Mouse (Mus musculus) forebrain, postnatal 0 days (tissue): Measurements from ENCODE around the gene Matn3. TPM values are rescaled to one million over a fixed set of nuclear protein-coding genes. Genes with fewer than 3 reads are reported as not detected.

Source experiments
- ATAC-seq: fragments of 200-750 bp; cut with Nextera tagmentation; 2 replicates; pipeline ENCODE4 v1.8.0; 2017; ENCODE audit warnings: mild to moderate bottlenecking, moderate library complexity
- DNase-seq: peaks from one replicate; pipeline ENCODE4 v3.0.0-alpha.2; 2015
- H3K27ac ChIP-seq: fragments of 300-500 bp; sonication (generic); 2 replicates; pipeline ENCODE4 v1.5.1; 2014; ENCODE audit warnings: low read depth, mild to moderate bottlenecking, antibody characterized with exemption, low read length, moderate library complexity, mixed read lengths
- H3K27me3 ChIP-seq: fragments of 300-500 bp; sonication (generic); 2 replicates; pipeline ENCODE4 v1.6.1; 2014; ENCODE audit warnings: mild to moderate bottlenecking, low read length, mixed read lengths; ENCODE audit not compliant: insufficient read depth
- H3K36me3 ChIP-seq: fragments of 300-500 bp; sonication (generic); 2 replicates; pipeline ENCODE4 v1.6.1; 2014; ENCODE audit warnings: mild to moderate bottlenecking, moderate library complexity; ENCODE audit not compliant: insufficient read depth
- H3K4me1 ChIP-seq: fragments of 300-500 bp; sonication (generic); 2 replicates; pipeline ENCODE4 v1.6.1; 2014; ENCODE audit warnings: antibody characterized with exemption; ENCODE audit not compliant: insufficient read depth
- H3K4me2 ChIP-seq: fragments of 300-500 bp; sonication (generic); 2 replicates; pipeline ENCODE4 v1.6.1; 2014; ENCODE audit warnings: low read depth, mild to moderate bottlenecking, moderate library complexity
- H3K4me3 ChIP-seq: fragments of 300-500 bp; sonication (generic); 2 replicates; pipeline ENCODE4 v1.5.1; 2014; ENCODE audit warnings: low read depth, low read length, mixed read lengths
- H3K9ac ChIP-seq: fragments of 300-500 bp; sonication (generic); 2 replicates; pipeline ENCODE4 v1.6.1; 2014; ENCODE audit warnings: mild to moderate bottlenecking
- H3K9me3 ChIP-seq: fragments of 300-500 bp; sonication (generic); 2 replicates; pipeline ENCODE4 v1.6.1; 2016; ENCODE audit warnings: low read length
- CTCF ChIP-seq: sonication (generic); IDR thresholded peaks from 2 replicates; pipeline ENCODE4 v1.5.1; 2016; ENCODE audit warnings: antibody characterized with exemption, control low read depth, low read depth
- WGBS: fragments of 180-500 bp; shearing (Covaris S2); extraction: QIAGEN DNeasy Blood & Tissue Kit; methylation state at CpG from one replicate; pipeline ENCODE4 v1.1.7; 2014; 5-methylcytosine and 5-hydroxymethylcytosine counted together
- polyA plus RNA-seq: library from polyadenylated mRNA; unstranded; fragments of >200 nt; fragmentation: Nextera tagmentation; extraction: Ambion mirVana; gene quantifications from 2 replicates; pipeline ENCODE4 v1.2.1, GENCODE M21; 2015
- total RNA-seq: library from RNA; depleted of rRNA; stranded (reverse); fragments of >200 nt; gene quantifications from 2 replicates; pipeline ENCODE4 v1.2.3, GENCODE M21; 2014

Gene Matn3
- total and polyA plus RNA-seq, 2 experiments from 2014 or later: 0.15 to 0.57 TPM

- peak overlapping the region; percentile 95 for H3K9ac ChIP-seq
- no peaks in the 10 kb centered on the region for H3K27me3 ChIP-seq
- peak overlapping the region; percentile 57 for H3K4me2 ChIP-seq
- TF ChIP-seq CTCF: no peak
- H3K4me3 ChIP-seq: peak overlapping the region; percentile 92
- peak; percentile 58 for DNase-seq
- H3K4me1 ChIP-seq: peaks cover 18% of the 10 kb centered on the region
- no peak for ATAC-seq
- H3K36me3 ChIP-seq: peaks cover 5% of the 10 kb centered on the region; the same call in 1 of the 2 replicates
- WGBS: 3% methylated on average over 30 of the region's 30 CpGs
- no peaks in the 10 kb centered on the region for H3K9me3 ChIP-seq
- H3K27ac ChIP-seq: peak overlapping the region; percentile 93
These were observed 25.2 kb upstream of the Matn3 start for GRCm38 (mm10) chr12:8922369-8923124.

DNA sequence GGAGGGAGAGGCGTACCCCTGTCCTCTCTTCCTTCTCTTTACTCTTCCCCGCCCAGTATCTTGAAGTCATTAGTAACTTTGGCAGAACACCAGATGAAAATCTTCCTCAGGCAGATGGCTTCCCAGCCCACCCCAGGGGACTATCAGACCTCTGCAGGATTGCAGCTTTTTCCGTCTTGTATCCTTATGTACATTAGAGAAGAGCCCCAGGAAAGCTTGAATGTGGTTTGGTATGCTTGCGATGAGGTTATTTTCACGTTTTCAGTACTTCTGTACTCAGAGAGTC, 24.7 kb upstream of the Matn3 start:
- Histone ChIP-seq H3K27me3 (no peaks in the 10 kb centered on the region), H3K9ac (peak overlapping the region; percentile 95), H3K27ac (peak overlapping the region; percentile 29; the same call in 1 of the 2 replicates), H3K9me3 (no peaks in the 10 kb centered on the region), H3K36me3 (peaks cover 5% of the 10 kb centered on the region), H3K4me1 (peaks cover 18% of the 10 kb centered on the region), H3K4me2 (peak overlapping the region; percentile 57), H3K4me3 (peak overlapping the region; percentile 92)
- DNase-seq: peak; percentile 17
- ATAC-seq: no peak
- no peak for TF ChIP-seq CTCF
- 17% methylated on average over 5 of the region's 5 CpGs for WGBS

GRCm38 (mm10) chr12:8923603-8924002, 24.1 kb upstream of the Matn3 start:
- H3K27me3 ChIP-seq: no peaks in the 10 kb centered on the region
- H3K9ac ChIP-seq: peak overlapping the region; percentile 95
- peak overlapping the region; percentile 29; the same call in 1 of the 2 replicates for H3K27ac ChIP-seq
- peak overlapping the region; percentile 57 for H3K4me2 ChIP-seq
- peaks cover 5% of the 10 kb centered on the region for H3K36me3 ChIP-seq
- no peaks in the 10 kb centered on the region for H3K9me3 ChIP-seq
- no peak for ATAC-seq
- peaks cover 18% of the 10 kb centered on the region for H3K4me1 ChIP-seq
- no peak for DNase-seq
- WGBS: 27% methylated on average over 2 of the region's 2 CpGs
- peak; percentile 25; the same call in 1 of the 2 replicates for TF ChIP-seq CTCF
- H3K4me3 ChIP-seq: peak overlapping the region; percentile 92

DNA sequence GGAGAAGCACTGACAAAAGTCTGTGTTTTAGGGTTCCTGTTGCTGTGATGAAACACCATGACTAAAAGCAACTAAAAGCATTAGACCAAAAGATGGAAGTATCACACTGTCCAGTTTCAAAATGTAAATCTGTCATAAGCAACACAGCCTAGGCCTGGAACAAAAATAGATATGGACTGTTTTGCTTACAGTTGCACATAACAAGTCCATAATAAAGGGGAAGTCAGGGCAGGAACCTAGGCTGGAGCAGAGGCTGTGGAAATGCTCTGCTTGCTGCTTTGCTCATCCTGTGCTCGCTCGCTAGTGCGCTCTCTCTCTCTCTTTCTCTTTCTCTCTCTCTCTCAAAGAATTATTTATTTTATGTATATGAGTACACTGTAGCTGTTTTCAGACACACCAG, 20.1 kb upstream of the Matn3 start:
- no peak for DNase-seq
- peaks cover 5% of the 10 kb centered on the region for H3K36me3 ChIP-seq
- no peak overlapping the region for H3K4me2 ChIP-seq
- WGBS: 87% methylated on average over 3 of the region's 3 CpGs
- no peak overlapping the region for H3K27ac ChIP-seq
- H3K4me1 ChIP-seq: peaks cover 18% of the 10 kb centered on the region
- no peaks in the 10 kb centered on the region for H3K27me3 ChIP-seq
- no peaks in the 10 kb centered on the region for H3K9me3 ChIP-seq
- no peak for TF ChIP-seq CTCF
- no peak for ATAC-seq
- H3K4me3 ChIP-seq: no peak overlapping the region
- H3K9ac ChIP-seq: no peak overlapping the region

DNA sequence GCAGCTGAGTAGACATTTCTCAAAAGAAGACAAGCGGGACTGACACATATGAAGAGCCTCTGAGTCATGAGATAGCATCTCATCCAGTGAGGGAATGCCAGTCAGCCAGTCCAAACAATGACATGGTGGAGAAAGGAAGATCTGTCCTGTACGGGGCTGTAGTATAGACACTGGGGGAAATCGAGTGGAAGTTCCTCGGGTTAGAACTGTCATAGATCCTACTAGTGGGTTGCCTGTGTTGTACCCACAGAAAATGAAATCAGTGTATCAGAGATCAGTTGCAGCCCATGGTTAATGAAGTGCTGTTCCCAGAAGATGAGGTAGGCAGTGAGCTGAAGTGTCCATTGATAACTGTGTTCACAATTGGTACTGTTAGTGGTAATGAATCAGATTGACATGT, 19.0 kb upstream of the Matn3 start:
- no peak for DNase-seq
- Histone ChIP-seq H3K27ac (no peak overlapping the region), H3K4me3 (no peak overlapping the region), H3K9me3 (no peaks in the 10 kb centered on the region), H3K9ac (no peak overlapping the region), H3K4me1 (peaks cover 9% of the 10 kb centered on the region), H3K4me2 (no peak overlapping the region), H3K36me3 (peaks cover 9% of the 10 kb centered on the region), H3K27me3 (no peaks in the 10 kb centered on the region)
- WGBS: 77% methylated on average over 4 of the region's 4 CpGs
- no peak for TF ChIP-seq CTCF
- ATAC-seq: no peak

DNA sequence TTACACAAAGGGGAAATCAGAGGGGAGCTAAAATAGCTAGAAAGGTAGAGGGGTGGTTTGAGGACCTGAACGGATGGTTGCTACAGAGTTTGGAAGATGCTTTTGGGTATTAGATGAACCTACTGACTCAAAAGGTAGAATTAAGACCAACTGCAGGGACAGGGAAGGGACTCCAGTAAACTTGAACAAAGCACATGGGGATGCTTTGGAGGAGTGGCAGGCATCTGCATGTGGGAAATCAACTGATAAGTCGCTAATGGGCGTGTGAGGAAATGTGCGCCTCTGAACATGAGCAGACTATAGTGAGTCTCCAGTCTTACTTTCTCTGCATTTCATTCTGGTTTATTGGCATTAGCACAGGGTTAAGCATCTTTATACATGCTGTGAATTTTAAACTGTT, 16.6 kb upstream of the Matn3 start:
- H3K27me3 ChIP-seq: no peaks in the 10 kb centered on the region
- H3K36me3 ChIP-seq: peaks cover 23% of the 10 kb centered on the region
- no peak overlapping the region for H3K9ac ChIP-seq
- no peaks in the 10 kb centered on the region for H3K9me3 ChIP-seq
- TF ChIP-seq CTCF: no peak
- H3K4me3 ChIP-seq: no peak overlapping the region
- no peak for ATAC-seq
- WGBS: 89% methylated on average over 4 of the region's 4 CpGs
- no peaks in the 10 kb centered on the region for H3K4me1 ChIP-seq
- DNase-seq: no peak
- H3K4me2 ChIP-seq: no peak overlapping the region
- no peak overlapping the region for H3K27ac ChIP-seq

GRCm38 (mm10) chr12:8935349-8935748, 12.4 kb upstream of the Matn3 start:
- no peak overlapping the region for H3K27ac ChIP-seq
- WGBS: 83% methylated on average over 5 of the region's 5 CpGs
- peaks cover 53% of the 10 kb centered on the region for H3K36me3 ChIP-seq
- H3K4me2 ChIP-seq: no peak overlapping the region
- H3K4me3 ChIP-seq: no peak overlapping the region
- no peaks in the 10 kb centered on the region for H3K9me3 ChIP-seq
- H3K27me3 ChIP-seq: no peaks in the 10 kb centered on the region
- DNase-seq: no peak
- ATAC-seq: no peak
- no peak for TF ChIP-seq CTCF
- no peaks in the 10 kb centered on the region for H3K4me1 ChIP-seq
- no peak overlapping the region for H3K9ac ChIP-seq
